Mouse (Mus musculus) heart, embryonic 11.5 days (tissue): ENCODE results near the gene Slc9a9. TPM values are rescaled to one million over a fixed set of nuclear protein-coding genes. Genes with fewer than 3 reads are reported as not detected.

ENCODE experiments used
- ATAC-seq: fragments of 200-750 bp; cut with Nextera tagmentation; replicated peaks from 2 replicates; pipeline ENCODE4 v1.8.0; 2017; ENCODE audit warnings: moderate library complexity; ENCODE audit not compliant: insufficient number of reproducible peaks, low FRiP score, low TSS enrichment
- H3K27ac ChIP-seq: fragments of 300-500 bp; sonication (generic); 2 replicates; pipeline ENCODE4 v1.5.1; 2014; ENCODE audit warnings: mild to moderate bottlenecking, low read depth, low read length
- H3K27me3 ChIP-seq: fragments of 300-500 bp; sonication (generic); 2 replicates; pipeline ENCODE4 v1.6.1; 2014; ENCODE audit warnings: mild to moderate bottlenecking, low read length, mixed read lengths; ENCODE audit not compliant: control insufficient read depth, insufficient read depth
- H3K36me3 ChIP-seq: fragments of 300-500 bp; sonication (generic); 2 replicates; pipeline ENCODE4 v1.6.1; 2014; ENCODE audit warnings: mild to moderate bottlenecking, low read length, moderate library complexity, mixed read lengths; ENCODE audit not compliant: control insufficient read depth, insufficient read depth
- H3K4me1 ChIP-seq: fragments of 300-500 bp; sonication (generic); 2 replicates; pipeline ENCODE4 v1.6.1; 2014; ENCODE audit warnings: low read length; ENCODE audit not compliant: control insufficient read depth, insufficient read depth
- H3K4me2 ChIP-seq: fragments of 300-500 bp; sonication (generic); 2 replicates; pipeline ENCODE4 v1.6.1; 2014; ENCODE audit warnings: mild to moderate bottlenecking, moderate library complexity
- H3K4me3 ChIP-seq: fragments of 300-500 bp; sonication (generic); 2 replicates; pipeline ENCODE4 v1.5.1; 2014; ENCODE audit warnings: low read depth, low read length
- H3K9ac ChIP-seq: fragments of 300-500 bp; sonication (generic); 2 replicates; pipeline ENCODE4 v1.6.1; 2014; ENCODE audit warnings: mild to moderate bottlenecking, low read depth, low read length, moderate library complexity
- H3K9me3 ChIP-seq: fragments of 300-500 bp; sonication (generic); replicated peaks from 2 replicates; pipeline ENCODE4 v1.6.1; 2016; ENCODE audit warnings: low read length; ENCODE audit not compliant: control insufficient read depth
- WGBS: fragments of 180-500 bp; shearing (Covaris S2); extraction: QIAGEN DNeasy Blood & Tissue Kit; methylation state at CpG from one replicate; pipeline ENCODE4 v1.1.7; 2014; ENCODE audit not compliant: insufficient replicate concordance; 5-methylcytosine and 5-hydroxymethylcytosine counted together
- polyA plus RNA-seq: library from polyadenylated mRNA; unstranded; fragments of >200 nt; fragmentation: Nextera tagmentation; extraction: Ambion mirVana; gene quantifications from 2 replicates; pipeline ENCODE4 v1.2.1, GENCODE M21; 2014

Gene Slc9a9
- polyA plus RNA-seq, 1 experiment from 2014 or later, result 4.1 TPM

DNA sequence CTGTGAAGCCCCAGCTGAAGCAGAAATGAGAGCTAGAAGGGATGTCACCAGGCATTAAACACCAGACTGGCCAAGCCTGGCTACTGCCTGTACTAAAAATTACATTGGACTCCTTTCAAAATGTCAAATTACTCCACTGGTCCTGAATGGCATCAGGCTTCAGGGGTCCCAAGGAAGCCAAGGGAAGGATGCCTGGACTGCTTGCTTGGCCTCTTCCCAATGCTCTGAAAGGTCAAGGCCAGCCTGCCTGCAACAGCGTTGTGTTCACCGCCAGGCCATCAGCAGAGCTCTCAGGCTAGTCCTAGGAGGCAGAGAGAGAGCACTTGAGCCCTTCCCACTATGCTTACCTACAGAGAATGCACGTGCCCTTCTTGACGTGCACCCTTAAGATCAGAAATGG is 539.0 kb downstream of the Slc9a9 start:
- 84% methylated on average over 4 of the region's 4 CpGs for WGBS
- Histone ChIP-seq H3K27ac (no peak overlapping the region), H3K9me3 (no peaks in the 10 kb centered on the region), H3K4me3 (no peak overlapping the region), H3K27me3 (no peaks in the 10 kb centered on the region), H3K36me3 (no peaks in the 10 kb centered on the region), H3K9ac (no peak overlapping the region), H3K4me1 (no peaks in the 10 kb centered on the region), H3K4me2 (no peak overlapping the region)
- ATAC-seq, result no peak

DNA sequence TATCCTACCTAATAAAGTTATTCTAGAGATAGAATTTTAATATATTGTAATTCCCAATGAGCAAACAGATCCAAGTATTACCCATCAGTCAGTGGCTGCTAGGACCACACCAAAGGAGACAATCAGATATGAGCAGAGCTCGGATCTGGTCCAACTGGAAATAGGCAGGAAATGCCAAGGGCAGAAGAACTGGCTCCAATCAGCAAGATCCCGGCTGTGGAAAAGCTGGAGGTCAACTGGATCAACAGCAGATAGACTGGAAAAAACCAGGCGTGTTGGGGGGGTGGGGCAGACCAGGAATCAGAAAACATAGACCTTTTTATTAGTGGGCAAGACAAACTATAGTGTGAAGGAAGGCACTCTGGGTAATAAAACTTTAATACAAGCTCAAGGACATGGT is 550.3 kb downstream of the Slc9a9 start:
- H3K4me2 ChIP-seq, result no peak overlapping the region
- ATAC-seq, result no peak
- 52% methylated on average over 3 of the region's 3 CpGs for WGBS
- H3K27me3 ChIP-seq, result no peaks in the 10 kb centered on the region
- H3K27ac ChIP-seq, result no peak overlapping the region
- H3K9ac ChIP-seq, result no peak overlapping the region
- H3K9me3 ChIP-seq, result no peaks in the 10 kb centered on the region
- H3K36me3 ChIP-seq, result no peaks in the 10 kb centered on the region
- H3K4me1 ChIP-seq, result no peaks in the 10 kb centered on the region
- H3K4me3 ChIP-seq, result no peak overlapping the region

- no peaks in the 10 kb centered on the region for H3K27me3 ChIP-seq
- no peak overlapping the region for H3K9ac ChIP-seq
- no peak overlapping the region for H3K27ac ChIP-seq
- no peaks in the 10 kb centered on the region for H3K9me3 ChIP-seq
- no peak for ATAC-seq
- no peak overlapping the region for H3K4me2 ChIP-seq
- H3K4me3 ChIP-seq, result no peak overlapping the region
- H3K4me1 ChIP-seq, result no peaks in the 10 kb centered on the region
- WGBS, result 79% methylated on average over 5 of the region's 5 CpGs
- no peaks in the 10 kb centered on the region for H3K36me3 ChIP-seq
These were observed 551.6 kb downstream of the Slc9a9 start for GRCm38 (mm10) chr9:95221310-95221709.

DNA sequence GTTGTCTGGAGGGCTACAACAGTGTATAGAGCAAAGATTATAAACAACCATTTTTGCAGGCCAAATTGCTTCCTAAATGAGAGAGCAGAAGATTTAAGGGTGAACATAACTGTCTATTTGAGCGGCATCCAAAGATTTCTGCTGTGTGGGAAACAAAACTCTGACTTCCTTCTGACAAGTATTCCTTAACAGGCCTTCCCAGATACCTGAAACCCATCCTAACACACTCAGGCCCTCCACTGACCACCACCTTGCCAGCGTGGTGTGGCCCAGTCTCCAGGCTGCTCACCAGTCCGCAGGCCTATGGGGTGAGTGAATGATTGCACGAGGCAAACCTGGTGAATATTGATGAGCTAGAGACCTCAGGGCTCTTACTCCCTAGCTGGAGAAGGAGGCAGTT is 557.3 kb downstream of the Slc9a9 start:
- H3K4me3 ChIP-seq, result no peak overlapping the region
- no peak overlapping the region for H3K4me2 ChIP-seq
- H3K27ac ChIP-seq, result no peak overlapping the region
- WGBS, result 79% methylated on average over 4 of the region's 4 CpGs
- no peak for ATAC-seq
- H3K9ac ChIP-seq, result no peak overlapping the region
- no peaks in the 10 kb centered on the region for H3K36me3 ChIP-seq
- H3K4me1 ChIP-seq, result 0 out of 2 replicates have a peak, but pooled peaks cover 2% of the 10 kb centered on the region
- H3K27me3 ChIP-seq, result no peaks in the 10 kb centered on the region
- H3K9me3 ChIP-seq, result no peaks in the 10 kb centered on the region

DNA sequence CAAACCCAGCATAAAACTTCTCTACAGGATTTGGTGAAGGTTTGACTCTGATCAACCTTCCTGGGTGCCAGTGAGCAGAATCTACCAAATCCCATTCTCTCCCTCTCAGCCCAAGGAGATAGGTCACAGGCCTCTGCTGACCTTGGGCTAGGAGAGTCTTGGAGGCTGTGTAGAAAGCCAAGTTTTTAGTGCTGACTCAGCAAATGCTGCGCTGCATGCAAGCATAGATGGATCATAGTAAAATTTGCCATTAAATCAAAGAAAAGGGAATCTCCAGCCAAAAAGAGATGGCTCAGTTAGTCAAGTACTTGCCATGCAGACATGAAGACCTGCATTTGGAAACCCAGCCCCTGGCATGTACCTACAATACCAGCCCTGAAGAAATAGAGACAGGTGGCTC is 558.4 kb downstream of the Slc9a9 start:
- Histone ChIP-seq H3K27me3 (no peaks in the 10 kb centered on the region), H3K27ac (no peak overlapping the region), H3K4me3 (no peak overlapping the region), H3K9ac (no peak overlapping the region), H3K9me3 (no peaks in the 10 kb centered on the region), H3K4me1 (0 out of 2 replicates have a peak, but pooled peaks cover 2% of the 10 kb centered on the region), H3K4me2 (no peak overlapping the region), H3K36me3 (no peaks in the 10 kb centered on the region)
- ATAC-seq, result no peak
- WGBS, result 100% methylated on average over 1 of the region's 1 CpGs

- Histone ChIP-seq H3K36me3 (no peaks in the 10 kb centered on the region), H3K27me3 (no peaks in the 10 kb centered on the region), H3K9me3 (no peaks in the 10 kb centered on the region), H3K4me2 (no peak overlapping the region), H3K27ac (no peak overlapping the region), H3K4me1 (0 out of 2 replicates have a peak, but pooled peaks cover 2% of the 10 kb centered on the region), H3K4me3 (no peak overlapping the region), H3K9ac (no peak overlapping the region)
- ATAC-seq, result no peak
- 77% methylated on average over 2 of the region's 2 CpGs for WGBS
These were observed 559.4 kb downstream of the Slc9a9 start for GRCm38 (mm10) chr9:95229147-95229546.

DNA sequence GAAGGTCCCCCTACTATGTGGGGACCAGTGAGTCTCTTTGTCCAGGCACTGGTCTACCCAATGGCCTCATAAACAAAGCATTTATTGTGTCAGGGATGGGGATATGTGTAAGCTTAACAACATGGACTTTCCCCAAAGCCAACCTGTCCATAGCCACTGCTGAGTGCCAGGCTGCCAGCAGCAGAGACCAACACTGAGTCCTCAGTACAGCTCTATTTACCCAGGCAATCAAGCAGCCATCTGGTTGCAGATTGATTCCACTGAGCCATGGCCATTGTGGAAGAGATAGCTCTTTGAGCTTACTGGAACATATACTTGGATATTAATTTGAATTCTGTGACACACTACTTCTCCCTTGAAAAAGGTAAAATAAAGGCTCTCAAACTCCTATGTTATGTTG is 570.2 kb downstream of the Slc9a9 start:
- Histone ChIP-seq H3K9ac (no peak overlapping the region), H3K4me2 (no peak overlapping the region), H3K27me3 (no peaks in the 10 kb centered on the region), H3K27ac (no peak overlapping the region), H3K4me1 (no peaks in the 10 kb centered on the region), H3K4me3 (no peak overlapping the region), H3K9me3 (no peaks in the 10 kb centered on the region), H3K36me3 (no peaks in the 10 kb centered on the region)
- ATAC-seq, result no peak

DNA sequence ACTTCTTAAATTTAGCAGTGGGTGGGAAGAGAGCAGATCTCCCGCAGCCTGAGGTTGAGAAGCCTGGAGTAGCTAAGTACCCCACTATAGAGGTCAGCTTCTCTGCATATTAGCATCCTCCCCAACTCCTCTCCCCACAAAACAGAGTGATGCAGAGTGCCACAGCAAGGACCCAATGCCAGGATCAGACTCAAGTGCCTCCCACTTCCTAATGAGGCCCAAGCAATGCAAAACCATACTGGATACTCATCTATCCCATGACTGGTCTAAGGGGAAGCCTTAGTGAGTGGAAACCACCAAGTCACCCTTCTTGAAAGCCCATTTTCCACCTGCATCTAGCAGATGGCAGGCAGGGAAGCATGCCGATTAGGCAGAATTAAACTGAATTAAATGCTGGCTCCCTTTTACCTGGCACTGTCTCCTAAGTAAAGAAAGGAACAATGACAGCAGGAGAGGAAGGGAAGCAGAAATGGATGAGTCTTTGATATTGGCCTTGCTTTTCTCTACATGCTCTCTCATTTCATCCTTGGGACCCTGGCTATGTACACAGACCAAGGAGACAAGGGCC is 573.0 kb downstream of the Slc9a9 start:
- no peaks in the 10 kb centered on the region for H3K27me3 ChIP-seq
- no peaks in the 10 kb centered on the region for H3K36me3 ChIP-seq
- ATAC-seq, result no peak
- H3K4me3 ChIP-seq, result no peak overlapping the region
- H3K9me3 ChIP-seq, result no peaks in the 10 kb centered on the region
- H3K27ac ChIP-seq, result no peak overlapping the region
- no peak overlapping the region for H3K9ac ChIP-seq
- no peak overlapping the region for H3K4me2 ChIP-seq
- H3K4me1 ChIP-seq, result no peaks in the 10 kb centered on the region
- WGBS, result 84% methylated on average over 2 of the region's 2 CpGs

GRCm38 (mm10) chr9:95254162-95254561 is 584.5 kb downstream of the Slc9a9 start:
- WGBS, result 72% methylated on average over 4 of the region's 4 CpGs
- no peak overlapping the region for H3K4me3 ChIP-seq
- H3K4me2 ChIP-seq, result no peak overlapping the region
- no peak for ATAC-seq
- H3K9me3 ChIP-seq, result no peaks in the 10 kb centered on the region
- H3K9ac ChIP-seq, result no peak overlapping the region
- no peaks in the 10 kb centered on the region for H3K4me1 ChIP-seq
- no peak overlapping the region for H3K27ac ChIP-seq
- H3K27me3 ChIP-seq, result no peaks in the 10 kb centered on the region
- H3K36me3 ChIP-seq, result no peaks in the 10 kb centered on the region
